Mouse (Mus musculus) T-cell, adult 66 days (primary cell): ENCODE data around the gene Ivd. TPM values are rescaled to one million over a fixed set of nuclear protein-coding genes. Genes with fewer than 3 reads are reported as not detected.

Experiments
- total RNA-seq, 2 experiments: library from RNA; stranded (reverse); gene quantifications; 3 replicates in 1 of 2; 4 replicates in 1 of 2; pipeline ENCODE4 v1.2.4; 2023

Gene Ivd
- 10 to 100 TPM; 70.0 to 75.2 TPM for total RNA-seq

DNA sequence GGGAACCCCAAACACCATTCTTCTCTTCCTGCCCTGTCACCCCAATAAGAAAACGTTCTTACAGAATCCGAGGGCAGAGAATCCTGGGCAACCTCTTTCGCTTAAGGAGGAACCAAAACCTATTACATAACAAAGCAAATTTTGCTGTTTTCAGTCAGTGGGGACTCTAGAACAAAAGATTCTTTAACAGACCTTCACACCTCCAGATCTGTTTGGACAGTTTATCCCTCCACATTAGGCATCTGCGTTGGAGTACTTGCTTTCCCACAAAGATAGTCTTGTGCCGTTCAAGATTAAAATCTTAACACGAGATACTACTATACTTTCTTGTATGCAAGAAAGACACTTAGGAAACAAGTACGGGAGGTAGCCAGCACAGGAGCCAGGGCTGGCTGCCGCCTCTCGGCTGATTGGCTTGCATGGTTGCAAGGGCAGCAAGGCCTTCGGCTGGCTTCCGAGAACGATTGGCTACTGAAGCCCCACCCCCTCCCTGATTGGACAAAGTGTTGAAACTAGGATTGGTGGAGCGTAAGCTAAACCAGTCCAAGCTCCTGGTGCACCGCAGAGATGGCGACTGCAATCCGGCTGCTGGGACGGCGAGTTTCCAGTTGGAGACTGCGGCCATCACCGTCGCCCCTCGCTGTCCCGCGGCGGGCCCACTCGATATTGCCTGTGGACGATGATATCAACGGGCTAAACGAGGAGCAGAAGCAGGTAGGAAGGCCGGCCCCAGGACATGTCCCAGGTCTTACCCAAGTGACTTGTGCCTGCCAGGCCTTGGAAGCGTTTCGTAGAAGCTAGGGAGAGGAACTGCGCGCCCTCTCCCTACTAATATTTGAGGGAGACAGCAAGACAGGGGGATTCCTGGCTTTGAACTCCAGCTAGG is at the start of gene Ivd:
Ivd (plus strand) TSS at position 501 of the 886 bp plus-strand sequence.

DNA sequence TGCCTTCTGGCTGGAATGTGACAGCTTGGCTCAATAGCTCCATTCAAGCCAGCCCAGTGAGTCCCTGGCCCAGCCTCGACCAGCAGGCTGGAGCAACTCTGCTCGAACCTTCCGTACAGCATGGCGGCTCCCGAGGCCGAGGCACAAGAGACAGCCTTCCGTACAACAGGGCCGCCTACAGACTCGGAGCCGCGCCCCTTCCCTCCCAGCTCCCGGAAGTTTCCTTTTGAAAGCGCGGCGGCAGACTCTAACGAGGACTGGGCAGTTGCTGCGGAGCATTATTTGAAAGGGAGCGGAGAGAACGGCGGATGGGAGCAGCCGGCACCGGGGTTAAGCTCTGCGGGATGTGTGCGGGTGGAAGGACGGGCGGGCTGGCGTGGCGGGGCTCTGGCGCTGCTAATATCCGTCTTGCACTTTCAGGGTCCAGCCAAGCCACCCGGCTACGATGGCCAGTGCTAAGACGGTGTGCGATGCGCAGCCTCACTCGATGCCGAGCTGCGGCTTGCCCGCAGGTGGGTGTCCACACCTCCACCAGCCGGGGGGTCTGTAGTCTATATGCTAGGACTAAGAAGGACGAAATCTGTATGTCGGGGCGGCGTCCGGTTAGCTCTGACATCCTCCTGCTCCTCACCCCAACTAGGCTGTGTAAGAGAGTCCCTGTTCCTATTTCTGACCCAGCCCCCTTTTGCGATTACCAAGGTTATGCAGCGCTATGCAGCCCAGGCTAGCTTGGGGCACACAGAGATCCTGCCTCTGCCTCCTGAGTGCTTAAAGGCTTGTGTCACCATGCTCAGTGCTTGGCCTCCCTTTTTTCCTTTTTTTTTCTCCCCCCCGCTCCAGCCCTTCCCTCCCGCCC is 47.5 kb upstream of the Ivd start, which contains the start of gene Knstrn:
Knstrn (plus strand) TSS at position 23 of the 856 bp plus-strand sequence.

DNA sequence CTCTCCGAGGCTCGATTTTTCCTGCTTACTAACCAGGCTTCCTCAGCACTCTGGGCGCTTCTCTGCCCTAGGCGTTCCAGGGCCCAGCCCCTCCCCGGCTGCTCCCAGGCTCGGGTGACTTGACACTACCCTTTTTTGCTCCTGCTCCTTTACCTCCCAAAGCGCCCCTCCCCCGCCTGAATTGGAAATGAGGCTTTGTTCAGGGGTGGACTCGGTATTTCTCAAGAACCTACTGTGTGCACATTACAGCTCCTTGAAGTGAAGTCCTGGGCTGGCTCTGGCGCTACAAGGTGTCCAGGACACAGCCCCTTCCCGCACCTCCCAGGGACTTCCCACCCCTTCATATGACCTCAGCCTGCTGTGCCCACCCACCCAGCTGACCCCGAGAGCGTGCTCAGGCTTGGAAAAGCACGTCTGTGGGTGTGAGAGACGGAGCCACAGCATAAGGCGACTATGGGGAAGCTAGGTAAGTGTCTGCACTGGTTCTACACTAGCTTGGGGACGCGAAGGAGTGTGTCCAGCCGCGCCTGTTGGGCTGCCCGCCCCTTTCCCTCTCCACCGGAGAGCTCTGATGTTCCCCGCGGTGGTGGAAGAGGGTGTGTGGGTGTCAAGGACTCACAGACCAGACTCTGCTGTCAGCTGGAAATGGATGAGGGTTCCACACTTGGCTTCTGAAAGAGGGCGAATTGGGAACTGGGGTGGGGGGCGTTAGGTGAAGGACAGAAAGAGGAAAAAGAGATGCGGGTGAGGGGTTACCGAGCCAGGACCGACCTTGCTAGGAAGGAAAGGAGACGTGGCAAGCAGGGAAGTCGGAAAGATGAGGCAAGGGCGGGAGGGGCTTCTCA is 38.4 kb downstream of the Ivd start, which contains the start of gene Bahd1:
Bahd1 (plus strand) TSS at position 397 of the 845 bp plus-strand sequence.

DNA sequence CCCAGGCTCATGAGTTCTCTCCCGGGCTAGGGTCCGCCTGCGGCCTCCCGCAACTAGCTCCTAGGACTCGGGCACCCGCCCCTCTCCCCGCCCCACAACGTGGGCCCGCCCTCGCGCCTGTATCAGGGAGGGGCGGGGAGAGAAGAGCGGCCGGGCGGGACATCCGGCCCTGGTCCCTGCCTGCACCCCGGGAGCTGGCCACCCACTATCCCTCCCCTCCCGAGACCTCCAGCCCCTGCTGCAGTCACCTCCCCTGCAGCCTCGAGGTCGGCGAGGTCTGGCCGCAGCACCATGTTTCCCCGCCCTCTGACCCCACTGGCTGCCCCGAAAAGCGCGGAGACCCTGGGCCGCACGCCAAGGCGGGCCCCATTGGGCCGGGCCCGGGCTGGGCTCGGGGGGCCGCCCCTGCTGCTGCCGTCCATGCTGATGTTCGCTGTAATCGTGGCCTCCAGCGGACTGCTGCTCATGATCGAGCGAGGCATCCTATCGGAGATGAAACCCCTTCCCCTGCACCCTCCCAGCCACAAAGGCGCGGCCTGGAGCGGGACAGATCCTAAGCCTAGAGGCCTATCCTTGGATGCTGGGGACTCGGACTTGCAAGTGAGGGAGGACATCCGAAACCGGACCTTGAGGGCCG is 64.7 kb downstream of the Ivd start, which contains the start of gene Chst14:
Chst14 (plus strand) TSS at position 136 of the 637 bp plus-strand sequence.

Other genes with a start within 250 kb of the Ivd start
- 1 to 10 TPM in 1 of 2 experiments, under 1 TPM in 1; 0.89 to 1.3 TPM for gene Pak6, start 198.7 kb upstream of the Ivd start, total RNA-seq
- 1 to 10 TPM; 2.3 to 3.1 TPM for gene Ankrd63, start 158.0 kb upstream of the Ivd start, total RNA-seq
- 100 to 1,000 TPM; 113 to 119 TPM for gene Plcb2, start 133.5 kb upstream of the Ivd start, total RNA-seq
- gene Inafm2, start 116.2 kb upstream of the Ivd start, total RNA-seq = 10 to 100 TPM; 26.4 to 31.1 TPM
- gene Ccdc9b, start 99.3 kb upstream of the Ivd start, total RNA-seq = not detected
- gene Phgr1, start 89.2 kb upstream of the Ivd start, total RNA-seq = not detected
- gene Disp2, start 82.2 kb upstream of the Ivd start, total RNA-seq = not detected
- gene Knstrn, start 48.0 kb upstream of the Ivd start, total RNA-seq = 10 to 100 TPM; 10.2 to 13.4 TPM
- 10 to 100 TPM; 35.1 to 39.8 TPM for gene Bahd1, start 38.4 kb downstream of the Ivd start, total RNA-seq
- 1 to 10 TPM; 4.1 to 5.5 TPM for gene Chst14, start 64.5 kb downstream of the Ivd start, total RNA-seq
- gene Ccdc32, start 167.4 kb downstream of the Ivd start, total RNA-seq = 10 to 100 TPM; 12.8 to 13.5 TPM
- gene Rpusd2, start 172.8 kb downstream of the Ivd start, total RNA-seq = 10 to 100 TPM; 20.5 to 20.9 TPM
- 1 to 10 TPM; 1.5 to 2.9 TPM for gene Knl1, start 185.2 kb downstream of the Ivd start, total RNA-seq